Mouse (Mus musculus) liver, embryonic 14.5 days (tissue): ENCODE data around the gene Gm1043.

Experiments
- CTCF ChIP-seq: IDR thresholded peaks from 2 replicates; pipeline ENCODE4 v1.5.1; 2016; ENCODE audit warnings: antibody characterized with exemption, low read depth, control low read depth
- EP300 ChIP-seq: IDR thresholded peaks from 2 replicates; pipeline ENCODE4 v1.6.1; 2016; ENCODE audit warnings: antibody characterized with exemption, low read depth

DNA sequence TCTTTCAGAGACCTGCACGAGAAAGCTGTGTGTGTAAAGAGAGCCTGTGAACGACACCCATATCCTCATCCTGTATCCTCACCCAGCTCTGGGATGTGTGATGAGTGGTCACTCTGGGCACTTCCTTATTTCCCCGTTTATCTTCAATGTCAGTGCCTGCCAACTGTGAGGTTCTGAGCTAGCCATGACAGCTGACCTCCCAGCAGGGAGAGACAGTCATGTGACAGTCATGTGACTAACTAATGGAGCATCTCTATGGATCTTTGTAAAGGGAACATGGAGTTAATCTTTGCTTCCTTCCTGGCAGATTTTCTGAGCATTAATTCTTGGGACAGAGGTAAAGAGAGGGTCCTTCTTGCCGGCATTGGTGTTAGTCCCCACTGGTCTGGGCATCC, 128.5 kb downstream of the Gm1043 start:
- TF ChIP-seq EP300 (no peak), CTCF (no peak)
